Mouse (Mus musculus): ENCODE data around the gene Fam71b. TPM values are rescaled to one million over a fixed set of nuclear protein-coding genes. Genes with fewer than 3 reads are reported as not detected.

Gene Fam71b
- total and polyA plus RNA-seq, 3 experiments = not detected

DNA sequence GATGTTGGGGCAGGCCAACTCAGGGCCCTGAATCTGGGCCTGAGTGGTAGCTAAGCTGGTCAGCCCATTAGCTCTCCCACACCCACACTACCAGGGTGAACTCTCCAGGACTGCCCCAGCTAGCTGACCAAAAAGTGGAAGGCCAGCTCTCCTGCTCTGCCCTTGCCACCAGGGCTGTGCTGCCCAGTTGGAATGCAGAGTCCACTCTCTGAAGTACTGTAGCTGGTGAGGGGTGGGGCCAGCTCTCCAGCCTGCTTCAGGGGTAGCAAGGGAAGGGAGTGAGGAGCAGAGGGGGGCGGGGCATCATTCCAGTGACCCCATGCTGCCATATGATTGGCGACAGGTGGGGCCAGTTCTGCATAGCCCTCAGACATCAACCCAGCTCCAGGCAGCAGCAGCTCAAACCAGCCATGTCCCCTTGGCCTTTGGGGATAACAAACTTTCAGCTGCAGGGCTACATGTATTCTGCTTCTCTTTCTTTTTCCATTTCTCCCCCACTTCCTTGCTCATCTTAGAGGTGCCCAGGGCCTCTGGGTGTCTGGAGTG lies 13.7 kb downstream of the Fam71b start:
- Histone ChIP-seq H3K9ac (ENCODE audit: control insufficient read depth, low read depth, low read length, poor library complexity, severe bottlenecking) (no peak overlapping the region), H3K36me3 (ENCODE audit: control insufficient read depth in 1 of 2, insufficient read depth in 2 of 2, low read length in 2 of 2) (no peaks in the 10 kb centered on the region), H3K79me2 (ENCODE audit: control insufficient read depth, insufficient read depth, low read length, poor library complexity) (no peaks in the 10 kb centered on the region), H3K4me1 (ENCODE audit: control insufficient read depth in 1 of 2, insufficient read depth in 2 of 2, low read length in 2 of 2) (no peaks in the 10 kb centered on the region), H3K27ac (ENCODE audit: control insufficient read depth, low read depth, low read length) (no peak overlapping the region), H3K27me3 (ENCODE audit: control insufficient read depth in 1 of 2, insufficient read depth in 2 of 2, low read length in 2 of 2) (peaks cover 0 to 1% of the 10 kb centered on the region in 2 experiments; a peak in 1 of 4 replicates), H3K4me3 (ENCODE audit: control insufficient read depth in 1 of 2, insufficient read depth in 1 of 2, low read depth in 2 of 2, low read length in 2 of 2) (no peak overlapping the region), H3K9me3 (replicated peaks; ENCODE audit: insufficient read depth, low read length) (no peaks in the 10 kb centered on the region)
- no peak for TF ChIP-seq ZKSCAN1 (IDR thresholded peaks at IDR 0.05; ENCODE audit: low read depth, low read length)
- no peak for TF ChIP-seq MYB (IDR thresholded peaks at IDR 0.05; ENCODE audit: low read depth, low read length)
- no peak for TF ChIP-seq TCF12 (IDR thresholded peaks at IDR 0.05; ENCODE audit: low read depth, low read length)
- TF ChIP-seq POLR2A (IDR thresholded peaks at IDR 0.05; ENCODE audit: control insufficient read depth in 1 of 2, insufficient read depth in 1 of 2, low read depth in 1 of 2, low read length in 2 of 2, poor library complexity in 1 of 2) = no peak
- TF ChIP-seq UBTF (IDR thresholded peaks at IDR 0.05; ENCODE audit: borderline replicate concordance, insufficient read depth, low read depth, low read length) = no peak
- TF ChIP-seq GATA1 (IDR thresholded peaks at IDR 0.05; ENCODE audit: low read depth, low read length) = no peak
- no peak for TF ChIP-seq HCFC1 (IDR thresholded peaks at IDR 0.05; ENCODE audit: low read depth, low read length)
- TF ChIP-seq MAZ (IDR thresholded peaks at IDR 0.05; ENCODE audit: low read depth, low read length) = no peak
- TF ChIP-seq EP300 (IDR thresholded peaks at IDR 0.05; ENCODE audit: low read depth in 1 of 2, low read length in 2 of 2) = no peak
- TF ChIP-seq CHD1 (IDR thresholded peaks at IDR 0.05; ENCODE audit: low read depth, low read length) = no peak
- TF ChIP-seq MXI1 (IDR thresholded peaks at IDR 0.05; ENCODE audit: low read depth, low read length) = no peak
- TF ChIP-seq TBP (IDR thresholded peaks at IDR 0.05; ENCODE audit: low read depth, low read length) = no peak
- no peak for TF ChIP-seq ZMIZ1 (IDR thresholded peaks at IDR 0.05; ENCODE audit: low read depth, low read length)
- no peak for TF ChIP-seq E2F4 (IDR thresholded peaks at IDR 0.05; ENCODE audit: borderline replicate concordance, low read depth, low read length)
- TF ChIP-seq RAD21 (IDR thresholded peaks at IDR 0.05; ENCODE audit: low read depth, low read length) = no peak
- TF ChIP-seq ELF1 (IDR thresholded peaks at IDR 0.05; ENCODE audit: low read depth, low read length) = no peak
- no peak for TF ChIP-seq USF2 (IDR thresholded peaks at IDR 0.05; ENCODE audit: borderline replicate concordance in 1 of 2, insufficient read depth in 1 of 2, low read depth in 1 of 2, low read length in 2 of 2)
- TF ChIP-seq POLR2AphosphoS5 (IDR thresholded peaks at IDR 0.05; ENCODE audit: borderline replicate concordance, low read depth, low read length) = no peak
- TF ChIP-seq ZC3H11A (IDR thresholded peaks at IDR 0.05; ENCODE audit: low read depth, low read length) = no peak
- no peak for TF ChIP-seq NRF1 (IDR thresholded peaks at IDR 0.05; ENCODE audit: insufficient read depth, low read depth, low read length, poor library complexity, severe bottlenecking)
- DNase-seq (ENCODE audit: low read depth, low spot score) = no peak

DNA sequence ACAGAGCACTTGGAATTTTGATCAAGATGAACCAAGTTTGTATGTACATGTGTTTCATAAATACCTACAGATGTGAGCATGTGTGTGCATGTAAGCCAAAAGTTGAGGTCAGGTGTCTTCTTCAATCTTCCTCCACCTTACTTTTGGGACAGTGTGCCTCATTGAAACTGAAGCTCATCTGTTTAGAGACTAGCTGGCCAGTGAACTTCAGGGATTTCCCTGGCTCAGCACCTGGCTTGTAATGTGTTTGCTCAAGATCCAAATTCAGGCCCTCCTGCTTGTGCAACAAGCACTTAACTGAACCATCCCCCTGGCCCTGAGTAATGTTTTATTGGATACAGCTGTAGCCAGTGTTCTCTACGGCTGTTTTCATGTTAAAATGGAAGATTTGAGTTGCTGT lies 22.1 kb downstream of the Fam71b start:
- Histone ChIP-seq H3K79me2 (ENCODE audit: control insufficient read depth, insufficient read depth, low read length, poor library complexity) (no peaks in the 10 kb centered on the region), H3K9ac (ENCODE audit: control insufficient read depth, low read depth, low read length, poor library complexity, severe bottlenecking) (no peak overlapping the region), H3K27ac (ENCODE audit: control insufficient read depth, low read depth, low read length) (no peak overlapping the region), H3K9me3 (replicated peaks; ENCODE audit: insufficient read depth, low read length) (no peaks in the 10 kb centered on the region), H3K27me3 (ENCODE audit: control insufficient read depth in 1 of 2, insufficient read depth in 2 of 2, low read length in 2 of 2) (peaks cover 0 to 3% of the 10 kb centered on the region in 2 experiments; a peak in 2 of 4 replicates), H3K4me1 (ENCODE audit: control insufficient read depth in 1 of 2, insufficient read depth in 2 of 2, low read length in 2 of 2) (no peaks in the 10 kb centered on the region), H3K4me3 (ENCODE audit: control insufficient read depth in 1 of 2, insufficient read depth in 1 of 2, low read depth in 2 of 2, low read length in 2 of 2) (no peak overlapping the region), H3K36me3 (ENCODE audit: control insufficient read depth in 1 of 2, insufficient read depth in 2 of 2, low read length in 2 of 2) (no peaks in the 10 kb centered on the region)
- DNase-seq (ENCODE audit: low read depth, low spot score) = no peak
- no peak for TF ChIP-seq MYB (IDR thresholded peaks at IDR 0.05; ENCODE audit: low read depth, low read length)
- no peak for TF ChIP-seq TCF12 (IDR thresholded peaks at IDR 0.05; ENCODE audit: low read depth, low read length)
- TF ChIP-seq POLR2A (IDR thresholded peaks at IDR 0.05; ENCODE audit: control insufficient read depth in 1 of 2, insufficient read depth in 1 of 2, low read depth in 1 of 2, low read length in 2 of 2, poor library complexity in 1 of 2) = no peak
- no peak for TF ChIP-seq ZC3H11A (IDR thresholded peaks at IDR 0.05; ENCODE audit: low read depth, low read length)
- no peak for TF ChIP-seq ZNF384 (IDR thresholded peaks at IDR 0.05; ENCODE audit: low read depth, low read length)
- TF ChIP-seq MAFK (IDR thresholded peaks at IDR 0.05; ENCODE audit: borderline replicate concordance, low read depth, low read length) = no peak
- TF ChIP-seq NELFE (IDR thresholded peaks at IDR 0.05; ENCODE audit: low read depth, low read length) = no peak
- TF ChIP-seq UBTF (IDR thresholded peaks at IDR 0.05; ENCODE audit: borderline replicate concordance, insufficient read depth, low read depth, low read length) = no peak
- TF ChIP-seq HCFC1 (IDR thresholded peaks at IDR 0.05; ENCODE audit: low read depth, low read length) = no peak
- no peak for TF ChIP-seq TAL1 (IDR thresholded peaks at IDR 0.05; ENCODE audit: low read length)
- TF ChIP-seq MYC (IDR thresholded peaks at IDR 0.05; ENCODE audit: low read depth, low read length) = no peak
- TF ChIP-seq CHD2 (IDR thresholded peaks at IDR 0.05; ENCODE audit: low read length) = no peak
